Mouse (Mus musculus) ES-E14 (cell line): ENCODE measurements at regions not wholly inside any gene's neighbourhood (a gene's known extent, or its start where the extent isn't known, plus 50 kb on each side); places are given as distances from the start of the nearest gene placed in this dataset.

Source experiments
- CHD2 ChIP-seq: IDR thresholded peaks from 2 replicates; pipeline ENCODE4 v1.6.1; 2014; ENCODE audit warnings: mild to moderate bottlenecking, low read depth, low read length, inconsistent platforms
- HCFC1 ChIP-seq: IDR thresholded peaks from 2 replicates; pipeline ENCODE4 v1.6.1; 2012; ENCODE audit warnings: low read length, inconsistent platforms, borderline replicate concordance; ENCODE audit not compliant: insufficient read depth
- MAFK ChIP-seq: IDR thresholded peaks from 2 replicates; pipeline ENCODE4 v1.6.1; 2014; ENCODE audit warnings: mild to moderate bottlenecking, low read depth, low read length, inconsistent platforms; ENCODE audit not compliant: insufficient read depth
- ZC3H11A ChIP-seq: IDR thresholded peaks from 2 replicates; pipeline ENCODE4 v1.6.1; 2012; ENCODE audit warnings: low read depth, mild to moderate bottlenecking, inconsistent platforms, low read length, borderline replicate concordance
- ZNF384 ChIP-seq: IDR thresholded peaks from 2 replicates; pipeline ENCODE4 v1.6.1; 2012; ENCODE audit warnings: low read depth, low read length, inconsistent platforms

- TF ChIP-seq ZC3H11A = no peak
- no peak for TF ChIP-seq HCFC1
- no peak for TF ChIP-seq MAFK
- TF ChIP-seq CHD2 = no peak
- no peak for TF ChIP-seq ZNF384
Measured at GRCm38 (mm10) chr15:51104362-51104761, 2780.3 kb upstream of the Gm7489 start.
